Mouse (Mus musculus) regulatory T cell (primary cell): ENCODE measurements around the gene Zfp14.

Experiments used
- in situ Hi-C: fragments of 300-600 bp; cut with MboI, MseI; formaldehyde crosslinking; loops from one replicate; pipeline ENCODE4 v1.15.1; 2025; ENCODE audit warnings: high pct_unique_total_duplicates

Gene Zfp14

DNA sequence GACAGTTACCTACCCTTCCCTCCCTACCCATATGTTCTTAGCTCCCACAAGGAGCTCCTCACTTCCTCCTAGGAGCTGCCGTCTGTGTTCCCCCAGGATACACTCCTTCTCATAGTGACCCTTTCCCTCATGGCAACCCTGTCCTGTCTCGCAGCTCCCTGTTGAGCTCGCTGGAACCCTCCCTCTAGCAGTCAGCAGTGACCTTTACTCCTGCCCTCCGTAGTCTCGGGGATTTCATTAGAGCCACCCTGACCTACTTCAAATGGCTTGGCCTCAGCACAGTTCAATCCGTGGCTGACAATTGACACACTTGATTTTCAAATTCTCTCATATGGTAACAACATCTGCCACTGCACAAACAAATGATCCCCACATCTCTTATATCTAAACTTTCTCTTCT, 20.5 kb downstream of the Zfp14 start:
- in situ Hi-C loops: no loop called here

DNA sequence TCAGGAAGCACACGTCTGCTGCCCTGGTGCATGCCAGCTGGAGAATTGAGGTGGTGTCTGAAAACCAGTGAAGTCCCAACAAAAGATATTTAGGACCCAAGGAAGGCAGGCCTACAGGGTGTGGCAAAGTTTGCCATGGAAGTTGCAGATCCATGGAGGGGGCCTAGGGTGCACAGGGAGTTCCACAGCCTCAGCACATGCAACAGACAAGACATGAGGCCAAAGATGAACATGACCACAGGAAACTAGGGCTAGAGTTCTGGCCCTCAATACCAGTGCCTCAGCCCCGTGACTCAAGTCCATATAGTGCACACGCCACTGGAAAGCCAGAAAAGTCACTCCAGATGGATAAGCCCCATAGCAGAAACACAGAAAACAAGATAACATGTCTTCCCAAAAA, 22.6 kb downstream of the Zfp14 start:
- in situ Hi-C loops: no loop called here

DNA sequence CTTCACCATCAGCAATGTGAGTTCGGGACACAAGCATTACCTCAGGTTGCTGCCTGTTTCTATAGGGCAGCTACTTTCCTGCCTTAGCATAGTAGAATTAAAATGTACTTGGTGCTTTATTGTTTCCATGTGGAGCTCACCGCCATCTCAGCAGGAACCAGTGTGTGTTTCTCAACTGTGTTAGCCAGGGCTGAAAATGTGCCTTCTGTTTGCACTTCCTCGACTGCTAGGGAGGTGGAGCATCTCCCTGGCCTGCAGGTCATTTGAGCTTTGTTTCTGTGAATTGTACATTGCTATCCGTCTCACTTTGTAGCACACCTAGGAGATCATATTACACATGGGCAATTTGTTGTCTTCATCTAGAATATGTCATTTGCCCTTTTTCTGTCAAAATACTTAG, 23.8 kb downstream of the Zfp14 start:
- in situ Hi-C loops: no loop called here

DNA sequence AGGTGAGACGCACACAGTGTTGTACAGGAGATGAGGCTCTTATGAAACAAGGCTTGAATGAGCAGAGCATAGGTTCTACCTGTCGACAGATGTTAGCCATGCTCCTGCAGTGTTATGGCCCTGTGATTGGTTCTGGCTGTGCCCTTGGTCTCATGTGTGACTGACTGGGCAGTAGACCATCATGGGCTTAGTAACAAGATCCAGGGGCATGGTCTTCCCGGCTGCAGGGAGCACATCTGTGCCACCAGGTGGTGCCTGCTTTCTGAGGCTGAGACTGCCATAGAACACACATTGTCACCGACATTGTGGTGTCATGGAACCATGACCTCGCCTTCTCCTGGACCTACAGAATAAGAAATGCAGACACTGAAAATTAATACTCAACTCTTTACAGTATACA, 25.8 kb downstream of the Zfp14 start:
- in situ Hi-C loops: no loop called here

DNA sequence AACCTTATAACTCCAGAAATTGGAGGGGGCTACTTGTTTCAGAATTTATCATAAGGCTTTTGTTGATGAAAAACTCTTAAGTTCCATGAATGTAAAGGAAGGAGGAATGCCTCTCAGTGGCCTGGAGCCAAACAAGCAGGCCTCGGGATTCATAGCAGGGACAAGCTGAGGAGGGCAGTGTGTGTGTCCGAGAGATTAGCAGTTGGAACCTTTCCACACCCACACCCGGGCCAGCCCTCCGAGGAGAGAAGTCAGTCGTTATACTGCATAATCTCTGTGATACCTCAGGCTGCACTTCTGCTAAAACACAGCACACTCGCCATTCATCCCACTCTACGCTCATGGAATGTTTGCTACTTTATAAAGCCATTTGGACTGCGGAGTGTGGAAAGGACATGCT, 27.4 kb downstream of the Zfp14 start:
- in situ Hi-C loops: no loop called here

DNA sequence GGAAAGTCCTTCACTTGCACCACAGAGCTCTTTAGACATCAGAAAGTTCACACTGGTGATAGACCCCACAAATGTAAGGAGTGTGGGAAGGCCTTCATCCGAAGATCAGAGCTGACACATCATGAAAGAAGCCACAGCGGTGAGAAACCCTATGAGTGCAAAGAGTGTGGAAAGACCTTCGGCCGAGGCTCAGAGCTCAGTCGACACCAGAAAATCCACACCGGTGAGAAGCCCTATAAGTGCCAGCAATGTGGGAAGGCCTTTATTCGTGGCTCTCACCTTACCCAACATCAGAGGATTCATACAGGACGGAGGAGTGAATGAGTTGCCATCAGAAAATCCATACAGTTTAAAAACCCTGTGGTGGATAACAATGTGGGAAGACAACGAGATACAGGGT, 27.9 kb downstream of the Zfp14 start:
- in situ Hi-C loops: no loop called here

DNA sequence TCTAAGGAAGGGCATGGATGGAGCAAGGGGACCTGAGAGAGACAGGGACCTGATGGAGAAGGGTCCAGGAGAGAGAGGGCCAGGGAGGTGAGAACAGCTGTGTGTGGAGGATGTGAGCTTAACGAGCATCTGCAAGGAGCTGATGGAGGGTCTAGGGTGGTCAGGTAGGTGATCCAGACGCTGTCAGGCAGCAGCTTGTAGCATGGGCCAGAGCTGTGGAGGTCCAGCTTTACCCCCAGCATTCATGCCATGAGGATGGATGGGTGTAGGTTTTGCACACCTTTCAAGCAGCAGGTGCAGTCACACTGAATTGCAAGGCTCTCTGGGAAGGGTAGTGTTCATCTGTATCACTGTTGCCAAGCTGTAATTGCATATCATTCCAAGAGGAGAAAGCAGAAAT, 31.6 kb downstream of the Zfp14 start:
- in situ Hi-C loops: loop anchor here (10.0 kb wide), 1 partner anchor 45 kb away; no protein-coding TSS in a partner anchor

DNA sequence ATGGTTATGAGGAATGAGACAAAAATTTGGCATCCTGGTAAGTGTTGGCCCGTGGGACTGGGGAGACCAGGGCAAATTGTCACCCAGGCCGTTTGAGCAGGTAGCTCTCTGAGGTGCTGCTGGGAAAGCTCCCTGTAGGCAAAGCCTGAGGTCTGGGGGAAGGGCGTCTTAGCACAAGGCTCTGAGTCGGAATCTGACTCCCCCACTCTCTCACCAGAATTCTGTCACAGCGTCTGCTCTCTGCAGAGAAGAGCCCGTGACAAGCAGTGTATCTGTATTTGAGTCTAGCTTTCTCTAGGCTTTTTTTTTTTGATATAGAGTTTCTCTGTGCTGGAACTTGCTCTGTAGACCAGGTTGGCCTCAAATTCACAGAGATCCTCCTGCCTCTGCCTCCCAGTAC, 34.0 kb downstream of the Zfp14 start:
- in situ Hi-C loops: loop anchor here (10.0 kb wide), 1 partner anchor 48 kb away; no protein-coding TSS in a partner anchor

DNA sequence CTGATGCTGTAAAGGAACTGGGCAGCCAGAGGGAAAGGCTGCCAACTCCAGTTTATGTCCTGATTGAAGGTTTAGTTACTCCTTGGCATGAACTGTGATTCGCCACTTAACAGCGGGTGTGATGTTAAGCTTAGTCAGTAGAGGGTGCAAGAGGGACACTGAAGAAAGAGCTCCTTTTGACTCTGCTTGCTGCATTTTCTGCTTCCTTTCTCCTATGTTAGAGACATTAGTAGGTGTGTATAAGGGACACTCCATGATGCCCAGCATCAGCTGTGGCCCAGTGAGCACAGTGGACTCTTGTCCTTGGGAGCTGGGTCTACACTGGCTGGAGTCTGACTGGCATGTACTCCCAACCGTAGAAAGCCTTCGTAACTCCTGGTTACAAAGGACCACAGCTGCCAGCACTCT, 38.2 kb downstream of the Zfp14 start:
- in situ Hi-C loops: loop anchor here (10.0 kb wide), 1 partner anchor 52 kb away; no protein-coding TSS in a partner anchor

DNA sequence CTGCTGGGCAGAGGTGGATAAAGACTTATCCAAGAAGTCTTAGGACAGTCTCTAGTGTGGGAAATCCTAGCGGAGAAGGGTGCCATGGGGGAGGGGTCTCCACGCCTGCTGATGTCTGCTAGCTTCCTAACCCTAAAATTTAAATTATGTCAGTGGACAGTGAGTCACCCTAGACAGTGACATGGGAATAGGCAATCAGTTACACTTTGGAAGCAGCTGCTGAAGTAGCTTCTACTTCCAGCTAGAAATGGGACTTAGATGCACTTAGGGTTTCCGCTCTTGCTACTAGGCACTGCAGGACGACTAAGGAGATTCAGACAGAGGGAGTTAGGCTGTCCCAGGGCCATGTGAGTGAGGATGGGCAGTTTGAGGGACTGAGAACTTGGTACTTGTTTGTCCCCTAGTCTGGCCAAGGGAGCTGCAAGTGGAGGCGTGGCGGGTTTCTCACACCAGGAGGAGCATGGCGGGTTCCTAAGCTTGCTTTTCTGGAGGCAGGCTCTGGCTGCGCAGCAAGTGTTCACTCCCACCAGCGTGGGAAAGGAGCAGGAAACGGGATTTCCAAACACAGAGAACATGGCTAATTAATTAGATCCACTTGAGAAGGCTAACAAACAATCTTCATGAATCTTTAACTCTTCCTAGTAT, 40.5 kb downstream of the Zfp14 start:
- in situ Hi-C loops: loop anchor here (10.0 kb wide), 1 partner anchor 54 kb away; no protein-coding TSS in a partner anchor

DNA sequence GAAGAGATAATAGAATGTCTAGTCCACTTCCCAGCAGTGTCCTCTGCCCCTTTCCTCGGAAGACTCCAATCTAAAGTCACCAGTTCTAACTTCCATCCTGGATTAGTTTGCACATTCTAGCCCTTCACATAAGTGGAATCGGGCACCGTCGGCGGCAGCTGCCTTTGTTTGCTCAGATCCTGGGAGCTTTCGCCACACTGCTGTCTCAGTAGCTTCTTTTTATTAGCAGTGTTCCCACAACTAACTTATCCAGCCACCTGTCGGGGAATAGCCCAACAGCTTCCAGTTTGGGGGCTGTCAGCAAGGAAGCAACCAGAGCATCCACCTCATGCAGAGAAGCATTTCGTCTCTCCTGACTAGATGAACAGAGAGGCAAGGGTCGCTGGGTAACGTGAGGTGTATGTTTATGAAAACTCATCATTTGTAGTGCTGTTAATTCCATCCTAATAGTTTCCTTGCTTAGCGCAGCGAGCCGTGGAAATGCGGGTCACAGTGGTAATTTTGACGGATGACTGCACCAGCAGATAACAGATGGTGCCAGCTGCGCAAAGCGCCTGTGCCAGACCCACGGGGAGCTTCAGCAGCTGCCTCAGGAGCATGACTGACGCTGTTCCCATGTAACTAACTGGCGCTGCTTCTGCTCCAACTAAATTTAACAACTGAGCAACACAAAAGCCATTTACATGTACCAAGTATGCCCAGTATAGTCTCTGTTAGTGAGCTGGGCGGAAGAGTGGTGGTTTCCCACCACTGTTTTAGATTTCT, 41.7 kb downstream of the Zfp14 start:
- in situ Hi-C loops: loop anchor here (10.0 kb wide), 1 partner anchor 55 kb away; no protein-coding TSS in a partner anchor

DNA sequence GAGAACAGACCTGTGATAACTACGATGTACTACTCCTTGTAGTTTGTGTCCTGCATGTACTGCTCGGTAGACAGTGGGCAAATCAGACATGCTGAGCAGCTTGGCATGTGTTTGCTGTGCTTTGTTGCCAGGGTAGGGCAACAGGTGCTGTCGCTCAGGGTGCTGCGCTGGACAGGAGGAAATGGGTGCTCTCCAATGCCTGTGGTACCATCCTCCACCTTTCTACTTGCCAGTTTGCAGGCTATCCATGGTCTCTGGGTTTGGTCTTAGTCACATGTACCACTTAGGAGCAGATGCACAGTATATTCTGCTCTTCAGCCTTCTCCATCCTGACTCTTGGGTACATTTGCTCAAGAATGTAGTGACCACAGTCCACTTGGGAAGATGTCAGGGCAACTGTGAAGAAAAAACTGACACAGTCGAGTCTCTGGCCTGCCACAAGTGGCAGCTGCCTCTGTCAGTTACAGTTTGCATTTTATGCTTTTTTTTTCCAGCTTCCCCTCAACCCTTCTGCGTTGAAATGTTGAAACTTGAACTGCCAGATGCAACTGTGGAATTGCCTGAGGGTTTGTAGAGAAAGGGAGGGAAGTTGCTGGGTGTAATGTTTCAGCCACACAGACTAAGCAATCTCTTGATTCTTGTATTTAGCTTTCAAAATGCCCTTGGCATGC, 43.0 kb downstream of the Zfp14 start:
- in situ Hi-C loops: no loop called here

DNA sequence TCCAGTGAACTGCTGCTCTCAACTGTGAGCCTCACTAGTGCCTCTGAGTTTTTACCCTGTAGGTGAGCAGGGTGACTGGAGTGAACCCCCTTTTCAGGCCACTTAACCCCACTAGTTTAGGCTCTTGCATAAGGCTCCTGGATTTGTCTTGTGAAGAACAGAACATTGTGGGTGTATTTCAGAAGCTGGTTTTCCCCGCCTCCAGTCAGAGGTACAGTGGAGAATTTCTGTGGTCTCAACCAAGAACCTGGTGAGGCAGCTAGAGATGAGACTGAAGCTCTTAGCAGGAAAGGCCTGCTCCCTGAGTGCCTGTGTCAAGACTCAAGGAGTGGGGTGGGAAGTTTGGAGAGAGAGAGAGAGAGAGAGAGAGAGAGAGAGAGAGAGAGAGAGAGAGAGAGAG, 43.6 kb downstream of the Zfp14 start:
- in situ Hi-C loops: no loop called here

DNA sequence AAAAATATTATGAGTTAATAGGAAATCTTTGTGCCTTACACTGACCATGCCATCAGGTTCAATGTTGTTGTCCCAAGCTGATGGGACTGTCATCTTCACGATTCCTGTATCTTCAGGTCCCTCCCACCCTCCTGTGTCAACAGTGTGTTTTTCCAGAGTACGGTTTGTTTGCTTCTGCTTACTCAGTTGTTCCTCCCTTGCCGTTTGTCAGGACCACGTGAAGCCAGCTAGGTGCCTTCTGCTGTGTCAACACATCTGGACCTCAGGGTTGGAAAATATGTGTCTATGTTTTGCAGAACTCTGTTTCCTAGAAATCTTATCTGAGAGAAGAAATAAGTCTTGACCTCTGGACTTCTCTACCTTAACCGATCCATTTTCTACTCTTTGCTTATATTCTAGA, 50.6 kb downstream of the Zfp14 start:
- in situ Hi-C loops: no loop called here

DNA sequence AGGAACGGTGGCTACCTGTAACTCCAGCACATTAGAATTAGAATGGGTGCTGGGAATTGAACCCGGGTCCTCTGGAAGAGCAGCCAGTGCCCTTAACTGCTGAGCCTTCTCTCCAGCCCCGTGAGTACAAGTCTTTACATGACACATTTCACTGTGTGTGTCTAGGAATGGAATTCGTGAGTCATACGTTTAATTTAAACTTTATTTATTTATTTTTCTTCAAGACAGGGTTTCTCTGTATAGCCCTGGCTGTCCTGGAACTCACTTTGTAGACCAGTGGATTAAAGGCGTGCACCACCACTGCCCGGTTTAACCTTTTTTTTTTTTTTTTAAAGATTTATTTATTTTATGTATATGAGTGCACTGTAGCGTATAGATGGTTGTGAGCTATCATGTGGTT, 56.0 kb downstream of the Zfp14 start:
- in situ Hi-C loops: no loop called here

DNA sequence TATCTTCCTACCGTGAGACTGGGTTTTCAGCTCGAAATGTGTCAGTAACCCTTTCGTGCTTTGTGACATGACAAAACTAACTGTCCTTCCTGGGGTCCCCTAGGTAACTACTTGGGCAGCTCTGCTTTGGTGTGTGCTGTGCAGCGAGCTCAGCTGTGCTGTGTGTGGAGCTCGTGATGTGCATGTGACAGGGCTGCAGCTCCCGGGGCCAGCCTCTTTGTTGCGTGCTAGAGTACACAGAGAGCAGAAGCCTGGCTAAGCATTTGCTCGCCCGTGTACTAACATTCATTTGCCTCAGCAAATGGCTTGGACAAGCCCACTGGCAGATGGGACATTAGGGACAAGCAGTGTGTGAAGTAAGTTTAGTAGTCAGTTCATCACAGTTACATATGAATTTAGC, 57.8 kb downstream of the Zfp14 start:
- in situ Hi-C loops: no loop called here

DNA sequence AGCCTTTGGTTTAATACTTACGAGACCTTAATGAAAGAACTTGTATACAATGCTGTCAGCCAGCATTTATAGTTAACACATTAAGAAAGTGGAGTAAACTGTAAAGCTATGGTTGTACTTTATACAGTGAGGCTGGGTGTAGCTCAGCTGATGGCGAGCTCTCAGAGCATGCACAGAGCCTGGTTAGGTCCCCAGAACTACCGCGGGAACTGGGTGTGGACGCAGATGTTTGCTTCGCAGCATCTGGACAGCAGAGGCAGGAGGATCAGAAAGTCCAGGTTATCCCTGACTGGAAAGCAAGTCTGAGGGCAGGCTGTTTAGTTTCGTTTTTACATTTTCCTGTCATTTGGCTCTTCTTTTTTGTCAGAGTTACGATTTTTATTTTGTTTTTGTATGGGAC, 58.5 kb downstream of the Zfp14 start:
- in situ Hi-C loops: no loop called here

DNA sequence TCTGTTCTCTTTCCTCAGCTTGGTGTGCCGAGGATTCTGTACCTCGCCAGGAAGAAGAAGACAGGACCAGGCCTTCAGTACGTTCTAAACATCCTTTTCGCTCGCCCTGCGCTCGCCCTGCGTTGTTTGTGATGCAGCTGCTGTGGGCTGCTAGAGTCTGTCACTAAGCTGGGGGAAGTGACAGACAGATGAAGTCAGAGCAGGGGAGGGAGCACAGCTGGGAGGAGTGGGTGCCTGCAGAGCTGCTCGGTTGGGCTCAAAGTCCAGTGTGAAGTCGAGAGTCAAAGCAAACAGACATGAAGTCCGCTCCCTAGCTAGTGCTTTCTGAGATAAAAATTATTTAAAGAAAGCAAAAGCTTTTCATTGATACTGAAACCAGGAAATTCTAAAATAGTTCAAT, 62.1 kb downstream of the Zfp14 start:
- in situ Hi-C loops: no loop called here

DNA sequence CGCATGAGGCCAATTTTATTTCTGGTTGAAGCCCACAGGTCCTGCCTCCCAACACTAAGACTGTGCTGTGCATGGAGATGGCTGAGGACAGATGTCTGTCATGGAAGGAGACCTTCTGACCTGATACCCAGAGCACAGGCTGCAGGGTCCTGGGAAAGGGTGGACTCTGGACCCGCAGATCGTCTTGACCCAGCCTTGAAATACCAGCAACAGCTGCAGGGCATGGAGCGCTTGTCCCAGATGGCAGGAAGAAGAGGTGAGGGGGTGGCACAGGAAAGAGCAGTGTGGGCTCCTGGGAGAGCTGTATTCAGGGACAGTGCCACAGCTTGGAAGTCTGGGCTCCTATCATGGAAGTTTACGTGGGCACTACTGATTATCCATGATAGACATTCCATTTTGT, 63.6 kb downstream of the Zfp14 start:
- in situ Hi-C loops: no loop called here
